Mouse (Mus musculus) intestine, postnatal 0 days (tissue): ENCODE measurements around the gene Asic2. TPM values are rescaled to one million over a fixed set of nuclear protein-coding genes. Genes with fewer than 3 reads are reported as not detected.

Experiments
- ATAC-seq: fragments of 200-750 bp; cut with Nextera tagmentation; 2 replicates; pipeline ENCODE4 v1.8.0; 2017; ENCODE audit warnings: mild to moderate bottlenecking, moderate TSS enrichment, moderate library complexity
- H3K27ac ChIP-seq: fragments of 300-500 bp; sonication (generic); 2 replicates; pipeline ENCODE4 v1.5.1; 2014; ENCODE audit warnings: mild to moderate bottlenecking, low read depth, low read length, moderate library complexity
- H3K27me3 ChIP-seq: fragments of 300-500 bp; sonication (generic); replicated peaks from 2 replicates; pipeline ENCODE4 v1.6.1; 2014; ENCODE audit warnings: low read length, mixed read lengths; ENCODE audit not compliant: control insufficient read depth, insufficient read depth
- H3K36me3 ChIP-seq: fragments of 300-500 bp; sonication (generic); 2 replicates; pipeline ENCODE4 v1.6.1; 2014; ENCODE audit warnings: mild to moderate bottlenecking, moderate library complexity; ENCODE audit not compliant: control insufficient read depth, insufficient read depth
- H3K4me1 ChIP-seq: fragments of 300-500 bp; sonication (generic); replicated peaks from 2 replicates; pipeline ENCODE4 v1.6.1; 2014; ENCODE audit warnings: antibody characterized with exemption, low read length, mixed read lengths; ENCODE audit not compliant: control insufficient read depth, insufficient read depth
- H3K4me2 ChIP-seq: fragments of 300-500 bp; sonication (generic); replicated peaks from 2 replicates; pipeline ENCODE4 v1.6.1; 2014; ENCODE audit warnings: low read depth, mild to moderate bottlenecking, moderate library complexity
- H3K4me3 ChIP-seq: fragments of 300-500 bp; sonication (generic); 2 replicates; pipeline ENCODE4 v1.5.1; 2014; ENCODE audit warnings: low read depth, low read length
- H3K9ac ChIP-seq: fragments of 300-500 bp; sonication (generic); 2 replicates; pipeline ENCODE4 v1.6.1; 2014; ENCODE audit warnings: mild to moderate bottlenecking, low read depth, low read length
- H3K9me3 ChIP-seq: fragments of 300-500 bp; sonication (generic); 2 replicates; pipeline ENCODE4 v1.6.1; 2016; ENCODE audit warnings: mixed run types; ENCODE audit not compliant: control insufficient read depth
- CTCF ChIP-seq: sonication (generic); IDR thresholded peaks from 2 replicates; pipeline ENCODE4 v1.5.1; 2016; ENCODE audit warnings: low read depth, mild to moderate bottlenecking, control low read depth, antibody characterized with exemption, moderate library complexity
- WGBS: fragments of 180-500 bp; shearing (Covaris S2); extraction: QIAGEN DNeasy Blood & Tissue Kit; methylation state at CpG from one replicate; pipeline ENCODE4 v1.1.7; 2014; 5-methylcytosine and 5-hydroxymethylcytosine counted together
- polyA plus RNA-seq: library from polyadenylated mRNA; unstranded; fragments of >200 nt; fragmentation: Nextera tagmentation; extraction: Ambion mirVana; gene quantifications from 2 replicates; pipeline ENCODE4 v1.2.1, GENCODE M21; 2015

Asic2 gene
- 0.44 and 0.55 TPM in 2 replicates for polyA plus RNA-seq

DNA sequence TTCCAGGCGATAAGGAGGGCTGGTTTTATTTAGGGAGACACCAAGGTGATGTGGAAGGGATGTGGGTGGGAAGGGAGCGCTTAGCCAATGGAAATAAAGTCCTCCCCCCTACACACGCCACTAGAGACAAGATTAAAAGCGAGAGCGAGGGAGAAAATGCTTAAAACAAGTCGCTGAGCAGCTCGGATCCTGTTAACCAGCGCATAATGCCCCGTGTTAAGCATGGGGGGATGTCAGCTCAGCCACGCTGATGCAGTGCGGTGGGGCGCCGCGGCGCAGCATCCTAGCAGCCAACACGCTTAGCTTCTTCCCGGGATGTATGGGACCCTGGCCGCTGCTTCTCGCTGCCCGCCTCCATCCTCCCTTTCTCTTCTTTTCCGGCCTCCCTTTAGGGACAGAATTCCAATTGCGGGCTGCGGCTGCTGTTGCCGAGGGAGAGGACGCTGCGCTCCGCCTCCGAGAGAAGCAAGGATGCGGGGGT lies at the start of gene Asic2:
Gene Asic2, minus strand, starts transcription at position 57 of the 481 bp plus-strand sequence.
- no peak within 1 kb of the TSS; the same call in 1 of the 2 replicates for H3K4me2 ChIP-seq

DNA sequence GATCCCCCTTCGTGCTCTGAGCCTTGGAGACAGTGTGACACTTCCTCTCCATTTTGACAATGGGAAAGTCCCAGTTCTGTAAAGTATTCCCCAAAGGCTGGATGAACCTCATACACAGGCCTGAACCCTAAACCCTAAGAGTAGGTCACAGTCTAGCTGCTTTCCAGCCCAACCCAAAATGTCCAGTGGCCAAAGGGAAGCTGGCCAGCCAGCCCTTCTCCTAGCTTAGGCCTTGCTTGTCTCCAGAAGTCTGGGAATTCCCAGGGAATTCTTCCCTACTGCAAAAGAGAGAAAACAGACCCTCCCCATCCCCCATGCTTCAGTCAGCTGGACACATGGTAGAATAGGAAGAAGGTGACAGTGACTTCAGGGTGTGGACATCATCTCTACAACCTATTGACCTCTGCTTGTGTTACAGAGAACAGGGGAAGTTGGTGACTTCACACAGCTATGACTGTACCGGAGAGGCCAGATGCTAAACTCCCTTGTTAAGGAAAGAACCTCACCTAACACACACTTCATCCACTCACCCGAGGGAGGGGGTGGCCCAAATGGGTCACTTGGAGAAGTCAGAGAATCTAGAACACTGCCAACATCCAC lies 48.0 kb upstream of the Asic2 start:
- WGBS, result 67% methylated on average over 3 of the region's 3 CpGs
- Histone ChIP-seq H3K4me3 (no peak overlapping the region), H3K4me2 (no peak overlapping the region), H3K9ac (no peak overlapping the region), H3K9me3 (no peaks in the 10 kb centered on the region), H3K36me3 (no peaks in the 10 kb centered on the region), H3K27me3 (no peaks in the 10 kb centered on the region), H3K27ac (no peak overlapping the region), H3K4me1 (no peaks in the 10 kb centered on the region)
- no peak for TF ChIP-seq CTCF
- no peak for ATAC-seq

More for the DNA sequence above, at the start of gene Asic2:
- Histone ChIP-seq H3K9me3 (no peaks in the 10 kb centered on the region), H3K27me3 (peaks cover 5% of the 10 kb centered on the region; the same call in 1 of the 2 replicates), H3K9ac (no peak within 1 kb of the TSS), H3K36me3 (no peaks in the 10 kb centered on the region), H3K4me3 (no peak within 1 kb of the TSS), H3K4me1 (no peaks in the 10 kb centered on the region), H3K27ac (no peak within 1 kb of the TSS)
- no peak for TF ChIP-seq CTCF
- WGBS, result 5% methylated on average over 29 of the region's 29 CpGs
- no peak for ATAC-seq

DNA sequence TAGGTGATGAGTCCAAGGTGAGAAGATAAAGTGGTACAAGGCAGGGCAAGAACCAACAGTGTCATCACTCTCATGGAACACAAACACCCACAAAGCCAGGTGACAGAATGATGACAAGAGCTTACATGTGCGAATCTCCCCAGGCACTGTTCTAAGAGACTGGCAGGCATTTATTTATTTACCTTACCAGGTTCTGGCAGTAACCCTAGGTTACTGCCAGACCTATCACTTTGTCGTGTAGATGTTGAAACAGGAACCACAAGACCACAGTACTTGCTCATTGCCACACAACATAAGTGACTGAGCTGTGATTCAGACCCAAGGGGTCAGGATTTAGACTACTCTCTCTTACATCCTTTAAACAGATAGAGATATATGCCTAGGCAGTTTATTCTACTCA lies 46.8 kb upstream of the Asic2 start:
- WGBS, result 50% methylated on average over 2 of the region's 2 CpGs
- Histone ChIP-seq H3K9ac (no peak overlapping the region), H3K4me2 (no peak overlapping the region), H3K27ac (no peak overlapping the region), H3K4me3 (no peak overlapping the region), H3K4me1 (no peaks in the 10 kb centered on the region), H3K27me3 (no peaks in the 10 kb centered on the region), H3K36me3 (no peaks in the 10 kb centered on the region), H3K9me3 (no peaks in the 10 kb centered on the region)
- no peak for ATAC-seq
- TF ChIP-seq CTCF, result no peak

DNA sequence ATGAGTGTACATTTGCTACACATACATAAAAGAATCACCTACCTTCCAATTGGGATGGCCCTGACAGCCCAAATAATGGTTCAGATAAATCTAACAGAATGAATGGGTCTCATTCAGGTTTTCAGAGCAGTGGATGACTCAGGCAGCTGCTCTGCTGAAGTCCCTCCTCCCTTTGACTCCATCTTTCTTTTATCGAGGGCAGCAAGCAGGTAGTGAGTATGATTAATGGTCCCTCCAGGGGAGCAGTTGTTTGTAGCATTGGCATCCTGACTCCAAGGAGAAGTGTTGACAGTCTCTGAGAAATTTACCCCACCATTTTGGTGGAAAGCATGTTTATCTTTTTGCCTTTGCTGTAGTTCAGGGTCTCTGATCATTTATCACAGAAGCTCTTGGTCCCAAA lies 45.5 kb upstream of the Asic2 start:
- Histone ChIP-seq H3K4me2 (no peak overlapping the region), H3K27me3 (no peaks in the 10 kb centered on the region), H3K27ac (no peak overlapping the region), H3K4me3 (no peak overlapping the region), H3K36me3 (no peaks in the 10 kb centered on the region), H3K9ac (no peak overlapping the region), H3K4me1 (no peaks in the 10 kb centered on the region), H3K9me3 (no peaks in the 10 kb centered on the region)
- 33% methylated on average over 1 of the region's 1 CpGs for WGBS
- TF ChIP-seq CTCF, result no peak
- no peak for ATAC-seq

DNA sequence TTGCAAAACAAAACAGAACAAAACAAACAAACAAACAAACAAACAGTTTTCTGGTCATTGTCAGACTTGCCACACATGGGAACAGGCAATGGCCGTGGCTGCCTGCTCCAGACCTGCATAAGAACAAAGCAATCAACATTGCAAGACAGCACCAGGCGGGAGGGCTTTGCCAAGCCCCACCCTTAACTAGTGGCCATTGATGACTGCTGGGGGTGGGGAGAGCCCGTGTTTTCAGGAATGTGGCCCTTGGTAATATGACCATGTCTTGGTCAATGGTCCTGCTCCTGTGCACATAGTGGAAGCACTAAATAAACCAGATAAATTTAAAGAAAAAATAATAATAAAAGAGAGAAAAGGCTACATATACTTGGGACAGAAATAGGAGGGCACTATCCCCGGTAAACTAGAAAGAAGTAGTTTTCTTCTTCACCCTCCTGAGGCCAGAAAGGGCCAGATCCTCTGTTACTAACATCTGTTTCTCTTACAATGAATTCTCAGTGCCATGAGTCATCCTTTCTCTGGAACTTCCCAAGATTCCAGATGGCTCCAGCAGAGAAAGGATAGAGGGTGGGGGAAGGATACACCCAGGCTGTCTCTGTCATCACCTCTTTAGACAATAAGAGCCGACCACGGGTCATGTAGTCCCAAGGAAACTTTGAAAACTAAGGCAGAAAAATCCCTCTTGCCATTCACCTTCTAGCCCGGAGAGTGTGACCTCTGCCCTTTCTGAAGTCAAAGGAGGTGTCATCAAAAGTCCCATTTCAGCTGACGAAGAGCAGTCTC lies 43.3 kb upstream of the Asic2 start:
- no peak for ATAC-seq
- Histone ChIP-seq H3K4me3 (no peak overlapping the region), H3K36me3 (no peaks in the 10 kb centered on the region), H3K9ac (no peak overlapping the region), H3K4me2 (no peak overlapping the region), H3K9me3 (no peaks in the 10 kb centered on the region), H3K27me3 (no peaks in the 10 kb centered on the region), H3K4me1 (no peaks in the 10 kb centered on the region), H3K27ac (no peak overlapping the region)
- WGBS, result 62% methylated on average over 8 of the region's 8 CpGs
- no peak for TF ChIP-seq CTCF

DNA sequence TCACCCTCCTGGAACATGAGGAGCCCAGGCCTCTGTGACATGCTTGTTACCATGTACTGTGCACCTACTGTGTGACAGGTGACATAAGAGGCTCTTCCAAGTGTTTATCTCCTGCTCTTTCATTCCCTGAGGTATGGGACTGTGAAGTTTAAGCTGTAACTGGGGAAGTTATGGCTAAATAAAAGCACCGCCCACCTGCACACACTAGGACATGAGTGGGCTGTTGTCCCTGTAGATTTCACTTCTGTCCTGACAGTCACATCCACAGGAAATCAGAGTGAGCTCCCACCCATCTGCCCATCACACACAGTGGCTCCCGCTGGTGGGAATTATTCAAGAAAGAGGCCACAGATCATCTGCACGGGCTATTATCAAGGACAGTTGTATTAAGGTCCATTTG lies 41.9 kb upstream of the Asic2 start:
- no peak overlapping the region for H3K9ac ChIP-seq
- H3K27me3 ChIP-seq, result no peaks in the 10 kb centered on the region
- no peak for TF ChIP-seq CTCF
- ATAC-seq, result no peak
- 92% methylated on average over 3 of the region's 3 CpGs for WGBS
- H3K9me3 ChIP-seq, result no peaks in the 10 kb centered on the region
- no peak overlapping the region for H3K4me3 ChIP-seq
- no peak overlapping the region for H3K27ac ChIP-seq
- no peaks in the 10 kb centered on the region for H3K4me1 ChIP-seq
- no peak overlapping the region for H3K4me2 ChIP-seq
- no peaks in the 10 kb centered on the region for H3K36me3 ChIP-seq
